Mouse (Mus musculus): ENCODE results near the gene Sema3f.

DNA sequence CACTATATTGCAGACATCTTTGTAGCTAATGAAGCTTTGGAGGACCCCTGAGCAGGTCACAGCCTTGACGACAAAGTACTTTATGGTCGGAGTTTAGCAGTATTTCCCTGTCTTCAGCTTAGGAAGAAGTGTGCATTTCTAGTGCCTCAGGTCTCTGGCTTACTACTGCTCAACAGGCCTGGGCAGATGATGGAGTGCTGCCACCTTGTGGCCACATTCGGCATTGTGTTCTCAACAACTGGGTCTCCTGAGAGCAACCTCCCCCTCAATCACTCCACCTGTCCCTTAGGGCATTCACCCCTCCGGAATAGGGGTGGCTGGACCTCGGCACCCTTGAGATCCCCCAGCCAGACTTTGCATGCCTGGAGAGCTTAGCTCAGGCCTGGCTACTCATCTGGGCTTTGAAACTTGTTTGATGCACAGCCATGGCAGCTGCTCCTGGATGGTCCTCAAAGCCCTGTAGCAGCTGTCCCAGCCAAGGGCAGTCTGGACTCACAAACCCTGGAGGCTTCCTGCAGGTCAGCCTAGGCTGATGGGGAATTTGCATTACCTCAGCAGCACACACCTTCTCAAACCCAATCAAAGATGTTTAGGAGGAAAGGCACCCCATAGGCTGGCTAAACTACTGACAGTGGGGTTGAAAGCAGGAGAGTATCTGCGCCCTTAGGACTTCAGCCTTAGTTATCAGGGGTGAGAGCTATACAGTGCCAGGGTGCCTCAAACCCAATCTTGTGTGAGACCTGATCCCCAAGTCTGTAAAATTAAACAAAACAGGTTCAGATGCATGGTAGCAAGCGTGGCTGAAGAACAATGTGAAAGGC, 28.0 kb upstream of the Sema3f start:
- no peak for TF ChIP-seq POLR2A (IDR thresholded peaks at IDR 0.05; ENCODE audit: insufficient read length, low read depth)
- TF ChIP-seq TCF3 (IDR thresholded peaks at IDR 0.05; ENCODE audit: insufficient read length, low read depth) = no peak
- peak; percentile 84 for TF ChIP-seq POLR2AphosphoS2 (IDR thresholded peaks at IDR 0.05; ENCODE audit: insufficient read length, low read depth)
- no peak for TF ChIP-seq USF1 (IDR thresholded peaks at IDR 0.05; ENCODE audit: low read depth)
- TF ChIP-seq MYOG (IDR thresholded peaks at IDR 0.05; ENCODE audit: control insufficient read depth in 1 of 3, insufficient read depth in 1 of 3, insufficient read length in 2 of 3, low read depth in 2 of 3) = peak in 1 of 3 experiments; percentile 55
- no peak for TF ChIP-seq E2F4 (IDR thresholded peaks at IDR 0.05; ENCODE audit: insufficient read depth)
- TF ChIP-seq CEBPB (IDR thresholded peaks at IDR 0.05; ENCODE audit: insufficient read depth, poor library complexity, severe bottlenecking) = no peak

All from myocyte (in vitro differentiated cells).